Mouse (Mus musculus): Measurements from ENCODE around the gene Ntm. TPM values are rescaled to one million over a fixed set of nuclear protein-coding genes. Genes with fewer than 3 reads are reported as not detected.
A peak's percentile ranks its signal among the peaks of the same experiment; 100 is the strongest.

The Ntm gene
- polyA plus RNA-seq, 1 experiment from 2014 or later, result 267 TPM

DNA sequence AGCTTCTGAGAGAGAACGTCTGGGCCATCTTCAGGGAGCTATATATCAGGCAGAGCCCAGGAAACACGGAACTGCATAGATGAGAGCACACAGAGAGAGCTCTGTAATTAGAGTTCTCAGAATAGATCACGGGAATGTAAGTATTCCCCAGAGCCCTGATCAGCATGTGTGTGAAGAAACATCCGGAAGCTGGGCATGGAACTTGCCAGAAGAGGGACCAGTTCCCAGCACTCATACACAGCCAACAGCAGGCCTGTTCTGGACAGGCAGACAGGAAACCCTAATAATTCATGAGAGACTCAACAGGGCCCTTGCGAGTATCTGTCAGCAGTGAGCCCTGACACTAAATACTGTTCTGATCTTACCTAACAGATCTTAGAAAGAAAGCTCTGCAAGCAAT lies 345.8 kb downstream of the Ntm start:
- Histone ChIP-seq H3K36me3 (ENCODE audit: control insufficient read depth, insufficient read depth, low read length) (no peaks in the 10 kb centered on the region), H3K27ac (ENCODE audit: low read length) (no peak overlapping the region), H3K4me2 (ENCODE audit: low read length) (no peak overlapping the region), H3K27me3 (ENCODE audit: control insufficient read depth, insufficient read depth, low read depth, low read length) (no peaks in the 10 kb centered on the region), H3K9me3 (replicated peaks; ENCODE audit: control insufficient read depth, low read length, poor library complexity, severe bottlenecking) (no peaks in the 10 kb centered on the region), H3K9ac (ENCODE audit: low read depth, low read length) (no peak overlapping the region), H3K4me3 (ENCODE audit: low read depth, low read length) (no peak overlapping the region), H3K4me1 (ENCODE audit: control insufficient read depth, insufficient read depth, low read length) (0 out of 2 replicates have a peak, but pooled peaks cover 3% of the 10 kb centered on the region)
- no peak for ATAC-seq
- WGBS, result 69% methylated on average over 5 of the region's 5 CpGs

DNA sequence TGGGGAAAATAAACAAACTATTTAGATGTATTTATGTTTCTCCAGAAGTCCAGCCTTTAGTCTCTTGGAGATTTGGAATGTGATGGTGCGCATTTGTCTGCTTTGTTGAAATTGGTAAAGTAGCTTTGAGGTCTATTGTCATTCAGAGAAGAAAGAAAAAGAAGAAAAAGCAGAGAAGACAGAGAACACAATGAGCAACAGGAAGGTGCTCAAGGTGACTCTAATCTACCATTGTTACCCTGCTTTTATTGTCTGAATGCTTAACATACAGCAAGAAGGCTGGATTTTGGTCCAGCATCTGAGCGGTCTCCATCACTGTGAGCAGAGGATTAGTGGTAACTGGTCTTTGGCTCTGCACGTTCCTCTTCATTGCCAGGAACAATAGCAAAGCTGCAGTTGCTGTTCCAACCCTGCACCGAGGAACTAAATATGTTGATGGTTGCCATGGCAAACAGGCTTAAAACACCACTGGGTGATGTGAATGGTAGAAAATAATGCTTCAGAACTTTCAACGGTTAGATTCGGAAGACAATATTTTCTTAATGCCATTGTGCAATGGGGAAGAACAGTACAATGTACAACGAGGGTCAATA lies 350.8 kb downstream of the Ntm start:
- no peak overlapping the region for H3K9ac ChIP-seq (ENCODE audit: low read depth, low read length)
- H3K4me3 ChIP-seq (ENCODE audit: low read depth, low read length), result no peak overlapping the region
- no peaks in the 10 kb centered on the region for H3K9me3 ChIP-seq (replicated peaks; ENCODE audit: control insufficient read depth, low read length, poor library complexity, severe bottlenecking)
- WGBS, result 25% methylated on average over 7 of the region's 7 CpGs
- H3K27ac ChIP-seq (ENCODE audit: low read length), result peak overlapping the region; percentile 66
- no peak for ATAC-seq
- 0 out of 2 replicates have a peak, but pooled peaks cover 6% of the 10 kb centered on the region for H3K4me1 ChIP-seq (ENCODE audit: control insufficient read depth, insufficient read depth, low read length)
- no peak overlapping the region for H3K4me2 ChIP-seq (ENCODE audit: low read length)
- no peaks in the 10 kb centered on the region for H3K27me3 ChIP-seq (ENCODE audit: control insufficient read depth, insufficient read depth, low read depth, low read length)
- H3K36me3 ChIP-seq (ENCODE audit: control insufficient read depth, insufficient read depth, low read length), result no peaks in the 10 kb centered on the region

DNA sequence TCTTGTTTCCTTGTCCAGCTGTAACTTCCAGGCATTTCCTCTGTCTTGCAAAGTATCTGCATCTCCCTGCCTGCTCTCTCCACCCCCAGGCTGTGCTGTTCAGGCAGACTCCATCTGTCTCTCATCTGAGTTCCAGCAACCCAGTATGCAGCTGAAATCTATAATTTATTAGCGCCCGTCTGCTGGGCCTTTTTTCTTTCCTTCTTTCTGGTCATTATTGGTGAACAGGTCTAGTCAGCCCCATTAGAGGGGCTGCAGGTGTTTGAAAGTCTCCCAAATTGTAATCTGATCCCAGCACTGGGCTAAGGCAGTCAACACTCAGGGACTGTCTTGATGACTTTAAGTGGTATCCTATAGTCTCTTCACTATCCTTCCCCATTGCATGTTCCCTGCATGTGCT lies 352.1 kb downstream of the Ntm start:
- Histone ChIP-seq H3K36me3 (ENCODE audit: control insufficient read depth, insufficient read depth, low read length) (no peaks in the 10 kb centered on the region), H3K9me3 (replicated peaks; ENCODE audit: control insufficient read depth, low read length, poor library complexity, severe bottlenecking) (peaks cover under 1% of the 10 kb centered on the region; the same call in 1 of the 2 replicates), H3K4me2 (ENCODE audit: low read length) (no peak overlapping the region), H3K4me3 (ENCODE audit: low read depth, low read length) (no peak overlapping the region), H3K27ac (ENCODE audit: low read length) (no peak overlapping the region), H3K4me1 (ENCODE audit: control insufficient read depth, insufficient read depth, low read length) (0 out of 2 replicates have a peak, but pooled peaks cover 6% of the 10 kb centered on the region), H3K9ac (ENCODE audit: low read depth, low read length) (no peak overlapping the region), H3K27me3 (ENCODE audit: control insufficient read depth, insufficient read depth, low read depth, low read length) (no peaks in the 10 kb centered on the region)
- no peak for ATAC-seq
- WGBS, result 78% methylated on average over 2 of the region's 2 CpGs

DNA sequence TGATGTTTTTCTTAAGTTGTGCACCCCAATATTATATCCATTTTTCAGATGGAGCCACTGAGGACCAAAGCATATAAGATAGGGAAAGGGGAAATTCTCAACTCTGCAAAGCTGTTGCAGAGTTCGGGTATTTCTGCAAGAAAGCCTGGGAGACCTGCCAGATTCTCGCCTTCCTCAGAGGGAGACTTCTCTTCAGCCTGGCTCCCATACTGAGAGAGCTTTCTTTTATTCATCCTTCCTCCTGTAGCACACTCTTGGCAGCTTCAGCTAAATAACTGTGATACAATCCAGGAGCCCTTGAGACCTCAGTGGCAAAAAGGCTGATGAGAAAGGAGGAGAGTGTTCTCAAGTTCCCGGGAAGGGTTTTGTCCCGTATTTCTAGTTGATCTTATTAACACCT lies 365.3 kb downstream of the Ntm start:
- WGBS, result 42% methylated on average over 4 of the region's 4 CpGs
- Histone ChIP-seq H3K9me3 (replicated peaks; ENCODE audit: control insufficient read depth, low read length, poor library complexity, severe bottlenecking) (no peaks in the 10 kb centered on the region), H3K27ac (ENCODE audit: low read length) (no peak overlapping the region), H3K9ac (ENCODE audit: low read depth, low read length) (no peak overlapping the region), H3K4me1 (ENCODE audit: control insufficient read depth, insufficient read depth, low read length) (peaks cover 16% of the 10 kb centered on the region; the same call in 1 of the 2 replicates), H3K36me3 (ENCODE audit: control insufficient read depth, insufficient read depth, low read length) (no peaks in the 10 kb centered on the region), H3K27me3 (ENCODE audit: control insufficient read depth, insufficient read depth, low read depth, low read length) (no peaks in the 10 kb centered on the region), H3K4me2 (ENCODE audit: low read length) (no peak overlapping the region), H3K4me3 (ENCODE audit: low read depth, low read length) (no peak overlapping the region)
- ATAC-seq, result no peak

DNA sequence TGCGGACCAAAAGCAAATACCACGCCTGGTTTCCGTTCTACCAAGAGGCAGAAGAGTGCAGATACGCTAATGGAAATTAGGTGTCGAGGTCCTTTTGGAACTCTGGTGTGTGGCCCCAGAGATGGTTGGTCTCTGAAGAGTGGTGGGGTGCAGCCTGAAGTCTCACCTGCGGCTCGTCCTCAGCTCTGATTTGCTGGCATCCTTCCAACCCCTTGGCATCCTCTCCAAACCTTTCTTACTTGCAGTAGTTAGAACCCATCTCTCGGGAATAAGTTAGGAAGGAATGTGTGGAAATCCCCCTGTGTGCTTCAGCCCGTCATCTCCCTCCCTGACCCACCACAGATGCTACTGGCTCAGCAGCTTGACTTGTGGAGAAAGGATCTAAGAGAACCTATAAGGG lies 367.6 kb downstream of the Ntm start:
- Histone ChIP-seq H3K9ac (ENCODE audit: low read depth, low read length) (no peak overlapping the region), H3K9me3 (replicated peaks; ENCODE audit: control insufficient read depth, low read length, poor library complexity, severe bottlenecking) (no peaks in the 10 kb centered on the region), H3K4me3 (ENCODE audit: low read depth, low read length) (no peak overlapping the region), H3K4me2 (ENCODE audit: low read length) (no peak overlapping the region), H3K27me3 (ENCODE audit: control insufficient read depth, insufficient read depth, low read depth, low read length) (no peaks in the 10 kb centered on the region), H3K4me1 (ENCODE audit: control insufficient read depth, insufficient read depth, low read length) (peaks cover 16% of the 10 kb centered on the region; the same call in 1 of the 2 replicates), H3K36me3 (ENCODE audit: control insufficient read depth, insufficient read depth, low read length) (no peaks in the 10 kb centered on the region), H3K27ac (ENCODE audit: low read length) (no peak overlapping the region)
- WGBS, result 85% methylated on average over 9 of the region's 9 CpGs
- no peak for ATAC-seq

DNA sequence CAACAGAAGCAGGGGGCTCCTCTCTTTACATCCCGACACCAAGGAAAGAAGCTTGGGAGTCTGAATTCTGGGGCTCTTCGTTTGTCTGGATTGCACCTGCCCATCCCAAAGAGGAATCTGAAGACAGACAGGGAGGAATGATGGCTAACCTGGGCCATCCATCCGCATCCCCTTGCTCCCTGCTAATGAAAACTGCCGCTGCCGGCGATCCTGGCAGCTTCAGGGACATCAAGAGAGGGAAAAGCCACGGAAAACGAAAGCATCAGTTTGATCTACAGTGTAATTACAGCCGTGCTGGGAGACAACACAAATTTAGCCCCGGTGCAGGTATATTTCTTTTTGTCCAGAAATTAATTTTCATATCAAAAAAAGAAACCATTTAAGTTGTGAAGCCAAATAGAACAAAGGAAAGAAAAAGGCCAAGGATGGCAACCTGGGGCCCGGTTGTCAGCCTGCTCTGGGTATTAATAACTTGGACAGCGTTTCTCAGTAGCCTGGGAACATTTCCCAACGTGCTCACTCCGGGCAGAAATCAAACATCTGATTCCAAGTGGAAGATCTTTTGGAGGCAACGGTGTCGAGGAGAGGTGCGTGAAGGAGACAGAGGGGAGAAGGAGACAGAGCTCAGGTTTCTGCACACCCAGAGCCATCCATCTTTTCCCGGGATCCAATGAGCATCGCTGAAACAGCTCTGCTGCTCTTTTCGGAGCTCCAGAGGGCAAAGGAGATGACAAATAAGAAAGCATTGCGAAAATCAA lies 368.2 kb downstream of the Ntm start:
- H3K27ac ChIP-seq (ENCODE audit: low read length), result 0 out of 2 replicates have a peak overlapping the region, but pooled peaks have one; percentile 9
- WGBS, result 56% methylated on average over 21 of the region's 21 CpGs
- ATAC-seq, result no peak
- no peak overlapping the region for H3K4me2 ChIP-seq (ENCODE audit: low read length)
- H3K27me3 ChIP-seq (ENCODE audit: control insufficient read depth, insufficient read depth, low read depth, low read length), result no peaks in the 10 kb centered on the region
- H3K4me3 ChIP-seq (ENCODE audit: low read depth, low read length), result no peak overlapping the region
- peaks cover 16% of the 10 kb centered on the region; the same call in 1 of the 2 replicates for H3K4me1 ChIP-seq (ENCODE audit: control insufficient read depth, insufficient read depth, low read length)
- no peak overlapping the region for H3K9ac ChIP-seq (ENCODE audit: low read depth, low read length)
- H3K9me3 ChIP-seq (replicated peaks; ENCODE audit: control insufficient read depth, low read length, poor library complexity, severe bottlenecking), result no peaks in the 10 kb centered on the region
- H3K36me3 ChIP-seq (ENCODE audit: control insufficient read depth, insufficient read depth, low read length), result no peaks in the 10 kb centered on the region

DNA sequence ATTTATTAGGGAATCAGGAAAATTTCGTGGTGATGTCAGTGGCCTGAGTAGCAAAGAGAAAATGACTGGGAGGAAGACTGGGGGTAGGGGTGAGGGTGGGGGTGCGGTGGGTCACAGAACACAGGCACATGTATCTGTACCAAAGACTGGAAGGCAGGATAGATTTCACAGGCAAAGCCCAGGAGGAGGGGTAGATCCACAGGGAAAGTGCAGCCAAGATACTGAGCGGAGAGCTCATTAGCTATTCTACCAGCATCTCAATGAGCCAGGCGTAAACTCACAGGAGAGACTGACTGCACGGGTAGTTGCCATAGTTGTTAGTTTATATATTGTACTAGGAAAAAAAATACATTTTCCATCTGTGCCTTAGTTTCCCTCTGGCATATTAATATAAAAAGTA lies 375.6 kb downstream of the Ntm start:
- Histone ChIP-seq H3K4me1 (ENCODE audit: control insufficient read depth, insufficient read depth, low read length) (peaks cover 4% of the 10 kb centered on the region; the same call in 1 of the 2 replicates), H3K4me2 (ENCODE audit: low read length) (no peak overlapping the region), H3K4me3 (ENCODE audit: low read depth, low read length) (no peak overlapping the region), H3K27ac (ENCODE audit: low read length) (no peak overlapping the region), H3K9ac (ENCODE audit: low read depth, low read length) (no peak overlapping the region), H3K27me3 (ENCODE audit: control insufficient read depth, insufficient read depth, low read depth, low read length) (no peaks in the 10 kb centered on the region), H3K36me3 (ENCODE audit: control insufficient read depth, insufficient read depth, low read length) (no peaks in the 10 kb centered on the region), H3K9me3 (replicated peaks; ENCODE audit: control insufficient read depth, low read length, poor library complexity, severe bottlenecking) (no peaks in the 10 kb centered on the region)
- 39% methylated on average over 5 of the region's 5 CpGs for WGBS
- ATAC-seq, result peak; percentile 73; the same call in 1 of the 2 replicates

DNA sequence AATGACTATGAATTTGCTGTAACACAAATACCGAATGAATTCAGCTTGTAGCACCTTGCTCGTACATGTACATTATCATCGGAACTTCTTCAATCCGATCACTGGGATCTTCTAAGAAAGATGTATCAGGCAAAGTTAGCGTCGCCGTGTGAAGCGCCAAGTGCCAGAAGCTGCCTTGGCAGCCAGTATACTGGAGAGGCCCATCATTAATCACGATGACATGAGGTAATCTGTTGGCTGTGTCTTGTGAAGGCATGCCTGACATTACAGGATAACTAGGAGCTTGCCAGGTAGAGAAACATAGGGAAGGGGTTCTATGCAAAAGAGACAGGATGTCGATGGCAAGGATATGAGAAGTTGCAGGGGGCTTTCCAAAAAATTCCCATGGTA lies 376.6 kb downstream of the Ntm start:
- no peaks in the 10 kb centered on the region for H3K9me3 ChIP-seq (replicated peaks; ENCODE audit: control insufficient read depth, low read length, poor library complexity, severe bottlenecking)
- no peak overlapping the region for H3K9ac ChIP-seq (ENCODE audit: low read depth, low read length)
- no peaks in the 10 kb centered on the region for H3K36me3 ChIP-seq (ENCODE audit: control insufficient read depth, insufficient read depth, low read length)
- peaks cover 4% of the 10 kb centered on the region; the same call in 1 of the 2 replicates for H3K4me1 ChIP-seq (ENCODE audit: control insufficient read depth, insufficient read depth, low read length)
- no peak overlapping the region for H3K4me2 ChIP-seq (ENCODE audit: low read length)
- H3K27ac ChIP-seq (ENCODE audit: low read length), result no peak overlapping the region; the same call in 1 of the 2 replicates
- ATAC-seq, result no peak
- no peaks in the 10 kb centered on the region for H3K27me3 ChIP-seq (ENCODE audit: control insufficient read depth, insufficient read depth, low read depth, low read length)
- H3K4me3 ChIP-seq (ENCODE audit: low read depth, low read length), result no peak overlapping the region
- WGBS, result 91% methylated on average over 10 of the region's 10 CpGs

DNA sequence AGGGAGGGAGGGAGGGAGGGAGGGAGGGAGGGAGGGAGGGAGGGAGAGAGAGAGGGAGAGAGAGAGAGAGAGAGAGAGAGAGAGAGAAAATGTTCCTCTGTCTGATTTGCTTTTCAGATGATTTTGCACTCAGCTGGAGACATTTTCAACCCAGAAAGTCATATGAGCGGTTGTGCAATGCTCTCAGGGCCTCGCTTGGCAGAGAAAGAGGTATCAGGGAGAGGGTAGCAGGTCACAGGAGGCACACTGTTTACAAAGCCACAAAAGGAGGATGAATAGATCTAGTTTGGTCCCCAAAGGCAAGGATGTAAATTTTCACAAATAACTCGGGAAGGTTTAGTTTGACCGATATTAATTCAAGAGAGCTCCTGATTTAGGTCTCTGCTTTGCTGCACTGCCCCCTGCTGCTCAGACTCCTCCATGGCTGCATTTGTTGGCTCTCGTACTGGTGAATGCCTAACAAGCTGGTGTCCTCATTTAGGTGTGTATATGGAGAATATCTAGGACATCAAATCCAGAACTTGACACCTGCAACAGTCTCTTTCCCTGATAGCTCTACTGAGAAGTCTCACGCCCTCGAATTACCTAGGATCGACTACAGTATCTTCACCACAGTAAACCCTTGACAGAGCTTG lies 377.1 kb downstream of the Ntm start:
- H3K27ac ChIP-seq (ENCODE audit: low read length), result no peak overlapping the region; the same call in 1 of the 2 replicates

More for the DNA sequence above, 377.1 kb downstream of the Ntm start:
- H3K27me3 ChIP-seq (ENCODE audit: control insufficient read depth, insufficient read depth, low read depth, low read length), result no peaks in the 10 kb centered on the region
- H3K9me3 ChIP-seq (replicated peaks; ENCODE audit: control insufficient read depth, low read length, poor library complexity, severe bottlenecking), result no peaks in the 10 kb centered on the region
- ATAC-seq, result no peak
- H3K4me2 ChIP-seq (ENCODE audit: low read length), result no peak overlapping the region
- H3K4me3 ChIP-seq (ENCODE audit: low read depth, low read length), result no peak overlapping the region
- H3K4me1 ChIP-seq (ENCODE audit: control insufficient read depth, insufficient read depth, low read length), result peaks cover 4% of the 10 kb centered on the region; the same call in 1 of the 2 replicates
- H3K36me3 ChIP-seq (ENCODE audit: control insufficient read depth, insufficient read depth, low read length), result no peaks in the 10 kb centered on the region
- H3K9ac ChIP-seq (ENCODE audit: low read depth, low read length), result no peak overlapping the region
- 48% methylated on average over 8 of the region's 8 CpGs for WGBS
